Mouse (Mus musculus): ENCODE data around the gene Clec9a.

GRCm38 (mm10) chr6:129363942-129364341 lies 44.7 kb upstream of the Clec9a start:
- TF ChIP-seq CTCF (IDR thresholded peaks at IDR 0.05; ENCODE audit: low read depth) (no peak), EP300 (IDR thresholded peaks at IDR 0.05; ENCODE audit: low read depth) (no peak)

All from liver, postnatal 0 days (tissue).